Mouse (Mus musculus): ENCODE measurements around the gene Tnc. TPM values are rescaled to one million over a fixed set of nuclear protein-coding genes. Genes with fewer than 3 reads are reported as not detected.

Gene Tnc
- polyA plus RNA-seq, 1 experiment from 2014 or later, result 38.7 TPM

GRCm38 (mm10) chr4:64083858-64084257 lies 37.0 kb upstream of the Tnc start:
- TF ChIP-seq CTCF (IDR thresholded peaks at IDR 0.05), result no peak
- TF ChIP-seq EP300 (IDR thresholded peaks at IDR 0.05), result no peak
- H3K27me3 ChIP-seq (replicated peaks; ENCODE audit: insufficient read depth, low read length), result no peaks in the 10 kb centered on the region
- no peaks in the 10 kb centered on the region for H3K9me3 ChIP-seq (ENCODE audit: low read length)
- no peak overlapping the region for H3K4me3 ChIP-seq (ENCODE audit: low read depth, low read length)
- no peaks in the 10 kb centered on the region for H3K36me3 ChIP-seq (ENCODE audit: insufficient read depth, low read length)
- peak; percentile 56 for ATAC-seq
- whole genome bisulfite sequencing, result 51% methylated on average over 5 of the region's 5 CpGs
- no peak overlapping the region for H3K27ac ChIP-seq (ENCODE audit: low read length)
- H3K4me2 ChIP-seq (replicated peaks; ENCODE audit: low read depth, low read length), result no peak overlapping the region
- H3K4me1 ChIP-seq (ENCODE audit: insufficient read depth, low read depth, low read length), result no peaks in the 10 kb centered on the region
- no peak overlapping the region for H3K9ac ChIP-seq (replicated peaks; ENCODE audit: low read depth)
- peak; percentile 37 for DNase-seq (ENCODE audit: low spot score)

- H3K36me3 ChIP-seq (ENCODE audit: insufficient read depth, low read length), result no peaks in the 10 kb centered on the region
- H3K9ac ChIP-seq (replicated peaks; ENCODE audit: low read depth), result no peak overlapping the region
- TF ChIP-seq EP300 (IDR thresholded peaks at IDR 0.05) (peak; percentile 69; the same call in 1 of the 2 replicates), CTCF (IDR thresholded peaks at IDR 0.05) (no peak)
- no peaks in the 10 kb centered on the region for H3K27me3 ChIP-seq (replicated peaks; ENCODE audit: insufficient read depth, low read length)
- peak; percentile 87 for ATAC-seq
- peak; percentile 80 for DNase-seq (ENCODE audit: low spot score)
- WGBS, result 59% methylated on average over 2 of the region's 2 CpGs
- no peak overlapping the region for H3K27ac ChIP-seq (ENCODE audit: low read length)
- H3K4me2 ChIP-seq (replicated peaks; ENCODE audit: low read depth, low read length), result no peak overlapping the region
- H3K4me3 ChIP-seq (ENCODE audit: low read depth, low read length), result no peak overlapping the region
- H3K4me1 ChIP-seq (ENCODE audit: insufficient read depth, low read depth, low read length), result no peaks in the 10 kb centered on the region
- H3K9me3 ChIP-seq (ENCODE audit: low read length), result no peaks in the 10 kb centered on the region
These were observed 31.3 kb upstream of the Tnc start for GRCm38 (mm10) chr4:64078029-64078619.

GRCm38 (mm10) chr4:64076349-64077025 lies 29.7 kb upstream of the Tnc start:
- DNase-seq (ENCODE audit: low spot score), result peak; percentile 32
- TF ChIP-seq CTCF (IDR thresholded peaks at IDR 0.05), result no peak
- TF ChIP-seq EP300 (IDR thresholded peaks at IDR 0.05), result no peak
- no peak overlapping the region for H3K4me3 ChIP-seq (ENCODE audit: low read depth, low read length)

GRCm38 (mm10) chr4:64074725-64075124 lies 27.9 kb upstream of the Tnc start:
- Histone ChIP-seq H3K27ac (ENCODE audit: low read length) (no peak overlapping the region), H3K4me1 (ENCODE audit: insufficient read depth, low read depth, low read length) (no peaks in the 10 kb centered on the region), H3K27me3 (replicated peaks; ENCODE audit: insufficient read depth, low read length) (no peaks in the 10 kb centered on the region)

More at GRCm38 (mm10) chr4:64076349-64077025, 29.7 kb upstream of the Tnc start:
- Histone ChIP-seq H3K9me3 (ENCODE audit: low read length) (no peaks in the 10 kb centered on the region), H3K27me3 (replicated peaks; ENCODE audit: insufficient read depth, low read length) (no peaks in the 10 kb centered on the region), H3K9ac (replicated peaks; ENCODE audit: low read depth) (no peak overlapping the region), H3K4me2 (replicated peaks; ENCODE audit: low read depth, low read length) (no peak overlapping the region), H3K27ac (ENCODE audit: low read length) (no peak overlapping the region), H3K4me1 (ENCODE audit: insufficient read depth, low read depth, low read length) (no peaks in the 10 kb centered on the region), H3K36me3 (ENCODE audit: insufficient read depth, low read length) (no peaks in the 10 kb centered on the region)
- WGBS, result 71% methylated on average over 6 of the region's 6 CpGs
- no peak for ATAC-seq

GRCm38 (mm10) chr4:64067394-64067793 lies 20.6 kb upstream of the Tnc start:
- Histone ChIP-seq H3K36me3 (ENCODE audit: insufficient read depth, low read length) (no peaks in the 10 kb centered on the region), H3K4me2 (replicated peaks; ENCODE audit: low read depth, low read length) (no peak overlapping the region), H3K27ac (ENCODE audit: low read length) (no peak overlapping the region), H3K4me3 (ENCODE audit: low read depth, low read length) (no peak overlapping the region), H3K9me3 (ENCODE audit: low read length) (no peaks in the 10 kb centered on the region), H3K27me3 (replicated peaks; ENCODE audit: insufficient read depth, low read length) (no peaks in the 10 kb centered on the region), H3K9ac (replicated peaks; ENCODE audit: low read depth) (no peak overlapping the region), H3K4me1 (ENCODE audit: insufficient read depth, low read depth, low read length) (no peaks in the 10 kb centered on the region)
- 43% methylated on average over 7 of the region's 7 CpGs for WGBS
- no peak for DNase-seq (ENCODE audit: low spot score)
- no peak for TF ChIP-seq EP300 (IDR thresholded peaks at IDR 0.05)
- no peak for TF ChIP-seq CTCF (IDR thresholded peaks at IDR 0.05)
- ATAC-seq, result no peak

More at GRCm38 (mm10) chr4:64074725-64075124, 27.9 kb upstream of the Tnc start:
- no peaks in the 10 kb centered on the region for H3K9me3 ChIP-seq (ENCODE audit: low read length)
- no peak for DNase-seq (ENCODE audit: low spot score)
- no peak overlapping the region for H3K9ac ChIP-seq (replicated peaks; ENCODE audit: low read depth)
- H3K4me3 ChIP-seq (ENCODE audit: low read depth, low read length), result no peak overlapping the region
- ATAC-seq, result no peak
- TF ChIP-seq EP300 (IDR thresholded peaks at IDR 0.05), result no peak
- no peak for TF ChIP-seq CTCF (IDR thresholded peaks at IDR 0.05)
- H3K36me3 ChIP-seq (ENCODE audit: insufficient read depth, low read length), result no peaks in the 10 kb centered on the region
- H3K4me2 ChIP-seq (replicated peaks; ENCODE audit: low read depth, low read length), result no peak overlapping the region

GRCm38 (mm10) chr4:64065266-64065665 lies 18.5 kb upstream of the Tnc start:
- H3K9me3 ChIP-seq (ENCODE audit: low read length), result no peaks in the 10 kb centered on the region
- H3K27ac ChIP-seq (ENCODE audit: low read length), result no peak overlapping the region
- no peak for DNase-seq (ENCODE audit: low spot score)
- TF ChIP-seq EP300 (IDR thresholded peaks at IDR 0.05), result no peak
- TF ChIP-seq CTCF (IDR thresholded peaks at IDR 0.05), result no peak
- no peak overlapping the region for H3K9ac ChIP-seq (replicated peaks; ENCODE audit: low read depth)
- H3K4me1 ChIP-seq (ENCODE audit: insufficient read depth, low read depth, low read length), result no peaks in the 10 kb centered on the region
- H3K4me3 ChIP-seq (ENCODE audit: low read depth, low read length), result no peak overlapping the region
- WGBS, result 26% methylated on average over 10 of the region's 10 CpGs
- peak overlapping the region; percentile 17; the same call in 1 of the 2 replicates for H3K4me2 ChIP-seq (replicated peaks; ENCODE audit: low read depth, low read length)
- H3K36me3 ChIP-seq (ENCODE audit: insufficient read depth, low read length), result no peaks in the 10 kb centered on the region
- no peak for ATAC-seq
- H3K27me3 ChIP-seq (replicated peaks; ENCODE audit: insufficient read depth, low read length), result no peaks in the 10 kb centered on the region

Data from lung, postnatal 0 days (tissue).